Mouse (Mus musculus) stomach, embryonic 16.5 days (tissue): ENCODE measurements around the gene Ltb. TPM values are rescaled to one million over a fixed set of nuclear protein-coding genes. Genes with fewer than 3 reads are reported as not detected.

Experiments used
- ATAC-seq: fragments of 200-750 bp; cut with Nextera tagmentation; 2 replicates; pipeline ENCODE4 v1.8.0; 2017; ENCODE audit warnings: moderate number of reproducible peaks, moderate TSS enrichment; ENCODE audit not compliant: insufficient read depth, low FRiP score
- H3K27ac ChIP-seq: fragments of 300-500 bp; sonication (generic); 2 replicates; pipeline ENCODE4 v1.5.1; 2014; ENCODE audit warnings: low read length
- H3K27me3 ChIP-seq: fragments of 300-500 bp; sonication (generic); 2 replicates; pipeline ENCODE4 v1.6.1; 2014; ENCODE audit warnings: low read length, control low read depth, mixed read lengths; ENCODE audit not compliant: control insufficient read depth, insufficient read depth
- H3K36me3 ChIP-seq: fragments of 300-500 bp; sonication (generic); 2 replicates; pipeline ENCODE4 v1.6.1; 2014; ENCODE audit warnings: low read length; ENCODE audit not compliant: control insufficient read depth, insufficient read depth
- H3K4me1 ChIP-seq: fragments of 300-500 bp; sonication (generic); 2 replicates; pipeline ENCODE4 v1.6.1; 2014; ENCODE audit warnings: low read length, control low read depth, mixed read lengths; ENCODE audit not compliant: control insufficient read depth, insufficient read depth
- H3K4me2 ChIP-seq: fragments of 300-500 bp; sonication (generic); 2 replicates; pipeline ENCODE4 v1.6.1; 2014; ENCODE audit warnings: low read depth, low read length, mixed read lengths
- H3K4me3 ChIP-seq: fragments of 300-500 bp; sonication (generic); replicated peaks from 2 replicates; pipeline ENCODE4 v1.5.1; 2014; ENCODE audit warnings: mild to moderate bottlenecking, low read length
- H3K9ac ChIP-seq: fragments of 300-500 bp; sonication (generic); 2 replicates; pipeline ENCODE4 v1.6.1; 2014; ENCODE audit warnings: low read length
- H3K9me3 ChIP-seq: fragments of 300-500 bp; sonication (generic); replicated peaks from 2 replicates; pipeline ENCODE4 v1.6.1; 2016; ENCODE audit warnings: low read length, control low read depth; ENCODE audit not compliant: control insufficient read depth
- WGBS: fragments of 180-500 bp; shearing (Covaris S2); extraction: QIAGEN DNeasy Blood & Tissue Kit; methylation state at CpG from one replicate; pipeline ENCODE4 v1.1.7; 2014; 5-methylcytosine and 5-hydroxymethylcytosine counted together
- polyA plus RNA-seq: library from polyadenylated mRNA; unstranded; fragments of >200 nt; fragmentation: Nextera tagmentation; extraction: Ambion mirVana; gene quantifications from 2 replicates; pipeline ENCODE4 v1.2.1, GENCODE M21; 2015

Ltb gene
- polyA plus RNA-seq, 1 experiment from 2014 or later = 2.0 TPM

- peak overlapping the region; percentile 50 for H3K4me2 ChIP-seq
- H3K9me3 ChIP-seq = no peaks in the 10 kb centered on the region
- peak; percentile 49; the same call in 1 of the 2 replicates for ATAC-seq
- no peaks in the 10 kb centered on the region for H3K27me3 ChIP-seq
- 0% methylated on average over 4 of the region's 4 CpGs for WGBS
- H3K27ac ChIP-seq = peak overlapping the region; percentile 74
- H3K36me3 ChIP-seq = no peaks in the 10 kb centered on the region
- H3K4me1 ChIP-seq = peaks cover 4% of the 10 kb centered on the region
- peak overlapping the region; percentile 56 for H3K9ac ChIP-seq
- peak overlapping the region; percentile 47 for H3K4me3 ChIP-seq
These were observed 7.6 kb upstream of the Ltb start for GRCm38 (mm10) chr17:35186681-35187080.

DNA sequence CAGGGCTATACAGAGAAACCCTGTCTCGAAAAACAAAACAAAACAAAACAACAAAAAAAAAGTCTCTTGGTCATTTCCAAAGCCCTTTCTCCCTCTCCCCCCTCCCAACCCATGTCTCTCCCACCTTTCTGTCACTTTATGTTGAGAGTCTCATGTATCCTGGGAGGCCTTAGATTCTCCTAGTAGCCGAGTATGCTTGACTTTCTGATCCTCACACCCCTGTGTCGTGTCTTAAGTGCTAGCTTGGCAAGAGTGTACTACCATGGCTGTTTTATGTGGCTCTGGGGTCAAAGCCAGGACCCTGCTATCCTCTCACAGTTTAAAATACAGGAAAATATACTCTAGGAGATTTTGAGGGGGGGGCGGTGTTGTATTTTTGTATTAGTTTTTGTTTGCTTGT is 6.9 kb upstream of the Ltb start:
- Histone ChIP-seq H3K4me2 (no peak overlapping the region), H3K4me1 (peaks cover 4% of the 10 kb centered on the region), H3K27me3 (no peaks in the 10 kb centered on the region), H3K9ac (no peak overlapping the region), H3K27ac (no peak overlapping the region), H3K4me3 (no peak overlapping the region), H3K9me3 (no peaks in the 10 kb centered on the region), H3K36me3 (no peaks in the 10 kb centered on the region)
- 62% methylated on average over 4 of the region's 4 CpGs for WGBS
- no peak for ATAC-seq

DNA sequence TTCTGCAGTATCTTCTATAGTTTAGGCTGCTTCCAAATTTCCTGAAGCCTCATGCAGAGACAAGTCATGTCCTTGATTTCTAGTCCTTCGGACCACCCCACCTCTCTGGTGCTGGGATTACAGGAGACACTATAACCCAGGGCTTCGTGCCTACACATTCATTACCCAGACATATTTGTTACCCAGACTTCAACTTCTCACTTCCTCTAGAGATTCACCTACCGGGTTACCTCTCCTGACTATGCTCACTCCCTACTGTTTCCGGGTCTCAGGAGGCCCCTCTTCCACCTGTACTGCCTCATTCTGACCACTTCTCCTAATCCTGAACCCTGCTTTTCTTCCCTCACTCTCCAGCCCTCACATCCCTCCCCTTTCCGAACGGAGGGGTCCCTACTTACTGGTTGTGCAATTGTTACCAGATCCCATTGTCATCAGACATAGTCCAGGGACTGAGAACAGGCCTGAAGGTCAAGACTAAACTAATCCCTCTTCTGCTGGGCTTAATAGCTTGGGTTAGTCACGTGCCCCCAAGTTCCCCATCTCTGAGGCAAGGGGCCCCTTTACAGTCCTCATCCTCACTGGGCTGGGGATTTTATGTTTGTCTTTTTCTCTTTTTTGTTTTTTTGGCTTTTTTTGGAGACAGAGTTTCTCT is 6.2 kb upstream of the Ltb start, which contains the start of gene Lst1:
Gene Lst1, minus strand, starts transcription at position 481 of the 652 bp plus-strand sequence.
- Histone ChIP-seq H3K9me3 (no peaks in the 10 kb centered on the region), H3K36me3 (no peaks in the 10 kb centered on the region), H3K27ac (peak within 1 kb of the TSS; percentile 12; the same call in 1 of the 2 replicates), H3K4me3 (no peak within 1 kb of the TSS), H3K4me2 (no peak within 1 kb of the TSS), H3K4me1 (peaks cover 4% of the 10 kb centered on the region), H3K9ac (no peak within 1 kb of the TSS), H3K27me3 (no peaks in the 10 kb centered on the region)
- no peak for ATAC-seq
- WGBS = 59% methylated on average over 7 of the region's 7 CpGs

- H3K36me3 ChIP-seq = no peaks in the 10 kb centered on the region
- H3K4me1 ChIP-seq = peaks cover 5% of the 10 kb centered on the region
- ATAC-seq = no peak
- no peaks in the 10 kb centered on the region for H3K27me3 ChIP-seq
- H3K4me2 ChIP-seq = no peak overlapping the region
- H3K4me3 ChIP-seq = no peak overlapping the region
- WGBS = 77% methylated on average over 1 of the region's 1 CpGs
- no peak overlapping the region for H3K9ac ChIP-seq
- peak overlapping the region; percentile 57 for H3K27ac ChIP-seq
- no peaks in the 10 kb centered on the region for H3K9me3 ChIP-seq
These were observed 5.1 kb upstream of the Ltb start for GRCm38 (mm10) chr17:35189186-35189585.

DNA sequence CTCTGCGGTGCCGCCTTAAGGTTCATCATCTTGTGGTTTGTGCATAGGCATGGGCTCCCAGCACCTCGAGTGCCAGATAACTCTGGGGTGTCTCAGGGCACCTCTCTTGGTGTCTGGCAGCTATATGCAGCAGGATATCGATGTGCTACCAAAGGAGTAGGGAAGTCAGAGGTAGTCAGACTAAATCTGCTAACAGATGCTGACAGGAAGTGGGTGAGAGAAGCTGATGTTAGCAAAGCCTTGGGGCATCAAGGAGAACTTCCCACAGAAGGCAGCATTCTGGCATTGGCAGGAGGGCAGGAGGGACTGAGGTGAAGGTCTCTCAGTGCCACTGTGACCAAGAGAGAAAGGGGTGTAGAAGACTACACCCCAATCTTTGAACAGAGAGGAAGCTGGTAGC is 4.1 kb upstream of the Ltb start:
- peaks cover 8% of the 10 kb centered on the region for H3K4me1 ChIP-seq
- H3K9me3 ChIP-seq = no peaks in the 10 kb centered on the region
- H3K27ac ChIP-seq = peak overlapping the region; percentile 57
- ATAC-seq = no peak
- no peak overlapping the region for H3K4me3 ChIP-seq
- WGBS = 59% methylated on average over 4 of the region's 4 CpGs
- H3K4me2 ChIP-seq = no peak overlapping the region
- H3K36me3 ChIP-seq = no peaks in the 10 kb centered on the region
- peaks cover 7% of the 10 kb centered on the region for H3K27me3 ChIP-seq
- no peak overlapping the region for H3K9ac ChIP-seq

DNA sequence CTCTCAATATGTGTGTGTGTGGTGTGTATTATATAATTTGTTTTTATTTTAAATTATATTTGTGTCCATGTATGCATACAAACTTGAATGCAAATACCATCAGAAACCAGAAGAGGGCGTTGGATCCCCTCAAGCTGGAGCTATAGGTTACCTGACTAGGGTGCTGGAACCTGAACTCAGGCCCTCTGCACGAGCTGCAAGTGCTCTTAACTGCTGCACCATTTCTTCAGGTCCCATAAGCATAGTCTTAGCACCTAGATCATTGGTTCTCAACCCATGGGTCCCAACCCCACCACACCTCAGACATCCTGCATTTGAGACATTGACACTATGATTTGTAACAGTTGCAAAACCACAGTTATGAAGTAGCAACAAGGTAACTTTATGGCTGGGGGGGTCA is 2.5 kb upstream of the Ltb start:
- H3K27me3 ChIP-seq = peaks cover 12% of the 10 kb centered on the region
- H3K27ac ChIP-seq = no peak overlapping the region
- H3K4me2 ChIP-seq = no peak overlapping the region
- H3K4me3 ChIP-seq = no peak overlapping the region
- 62% methylated on average over 2 of the region's 2 CpGs for WGBS
- ATAC-seq = no peak
- H3K4me1 ChIP-seq = peaks cover 5% of the 10 kb centered on the region
- no peaks in the 10 kb centered on the region for H3K9me3 ChIP-seq
- H3K9ac ChIP-seq = no peak overlapping the region
- no peaks in the 10 kb centered on the region for H3K36me3 ChIP-seq

GRCm38 (mm10) chr17:35192924-35193323 is 1.3 kb upstream of the Ltb start:
- Histone ChIP-seq H3K4me2 (no peak overlapping the region), H3K9ac (no peak overlapping the region), H3K27ac (no peak overlapping the region), H3K4me1 (peaks cover 4% of the 10 kb centered on the region; the same call in 1 of the 2 replicates), H3K9me3 (no peaks in the 10 kb centered on the region), H3K36me3 (no peaks in the 10 kb centered on the region), H3K4me3 (no peak overlapping the region), H3K27me3 (peaks cover 12% of the 10 kb centered on the region)
- 80% methylated on average over 5 of the region's 5 CpGs for whole genome bisulfite sequencing
- no peak for ATAC-seq

GRCm38 (mm10) chr17:35194844-35195630 is 798 bp downstream of the Ltb start:
- peak overlapping the region; percentile 51 for H3K4me3 ChIP-seq
- H3K4me1 ChIP-seq = peaks cover 4% of the 10 kb centered on the region; the same call in 1 of the 2 replicates
- no peak overlapping the region for H3K27ac ChIP-seq
- H3K9ac ChIP-seq = peak overlapping the region; percentile 71
- ATAC-seq = no peak; the same call in 1 of the 2 replicates
- peaks cover 12% of the 10 kb centered on the region for H3K27me3 ChIP-seq
- H3K9me3 ChIP-seq = no peaks in the 10 kb centered on the region
- no peaks in the 10 kb centered on the region for H3K36me3 ChIP-seq
- H3K4me2 ChIP-seq = peak overlapping the region; percentile 88
- 33% methylated on average over 19 of the region's 19 CpGs for WGBS

- H3K27me3 ChIP-seq = peaks cover 12% of the 10 kb centered on the region
- ATAC-seq = peak; percentile 81
- no peaks in the 10 kb centered on the region for H3K9me3 ChIP-seq
- peak overlapping the region; percentile 71 for H3K9ac ChIP-seq
- under 1% methylated on average over 66 of the region's 66 CpGs for WGBS
- peaks cover 4% of the 10 kb centered on the region; the same call in 1 of the 2 replicates for H3K4me1 ChIP-seq
- no peaks in the 10 kb centered on the region for H3K36me3 ChIP-seq
- H3K4me3 ChIP-seq = peak overlapping the region; percentile 51
- H3K27ac ChIP-seq = no peak overlapping the region
- H3K4me2 ChIP-seq = peak overlapping the region; percentile 88
These were observed 1.5 kb downstream of the Ltb start for GRCm38 (mm10) chr17:35195631-35196320.
